Mouse (Mus musculus) MEL (cell line): ENCODE data around the gene Prdm10.

Experiments used
- CHD1 ChIP-seq: IDR thresholded peaks from 2 replicates; pipeline ENCODE4 v1.6.1; 2012; ENCODE audit warnings: low read depth, mild to moderate bottlenecking, inconsistent platforms, low read length, improper control_type of control experiment
- CTCF ChIP-seq, 3 experiments: IDR thresholded peaks in 2 of 3; conservative IDR thresholded peaks in 1 of 3; 2 replicates each; pipeline ENCODE4 v1.5.1; 2011 to 2012; ENCODE audit warnings: low read length in 3 of 3, low read depth in 2 of 3, mild to moderate bottlenecking in 2 of 3, improper control_type of control experiment in 1 of 3, inconsistent platforms in 1 of 3, mixed read lengths in 1 of 3, moderate library complexity in 1 of 3; ENCODE audit not compliant: control insufficient read depth in 1 of 3, insufficient read depth in 1 of 3, poor library complexity in 1 of 3, severe bottlenecking in 1 of 3
- EP300 ChIP-seq, 2 experiments: IDR thresholded peaks; 2 replicates each; pipeline ENCODE4 v1.6.1; 2011; ENCODE audit warnings: improper control_type of control experiment in 2 of 2, low read length in 2 of 2, low read depth in 1 of 2, mild to moderate bottlenecking in 1 of 2
- GATA1 ChIP-seq: IDR thresholded peaks from 2 replicates; pipeline ENCODE4 v1.6.1; 2011; ENCODE audit warnings: low read depth, low read length, improper control_type of control experiment
- HCFC1 ChIP-seq: IDR thresholded peaks from 2 replicates; pipeline ENCODE4 v1.6.1; 2012; ENCODE audit warnings: low read depth, mild to moderate bottlenecking, inconsistent platforms, low read length, improper control_type of control experiment, moderate library complexity
- KAT2A ChIP-seq: conservative IDR thresholded peaks from 2 replicates; pipeline ENCODE4 v1.6.1; 2012; ENCODE audit warnings: low read depth, low read length, improper control_type of control experiment, inconsistent platforms
- MAFK ChIP-seq: IDR thresholded peaks from 2 replicates; pipeline ENCODE4 v1.6.1; 2011; ENCODE audit warnings: low read depth, mild to moderate bottlenecking, low read length, improper control_type of control experiment, borderline replicate concordance
- MAZ ChIP-seq: IDR thresholded peaks from 2 replicates; pipeline ENCODE4 v1.6.1; 2012; ENCODE audit warnings: low read depth, mild to moderate bottlenecking, inconsistent platforms, low read length, improper control_type of control experiment
- MYB ChIP-seq: IDR thresholded peaks from 2 replicates; pipeline ENCODE4 v1.6.1; 2011; ENCODE audit warnings: mild to moderate bottlenecking, low read depth, low read length, improper control_type of control experiment
- NRF1 ChIP-seq: IDR thresholded peaks from 2 replicates; pipeline ENCODE4 v1.6.1; 2014; ENCODE audit warnings: low read depth, mild to moderate bottlenecking, inconsistent platforms, low read length, improper control_type of control experiment, moderate library complexity; ENCODE audit not compliant: poor library complexity, insufficient read depth, severe bottlenecking
- POLR2A ChIP-seq, 2 experiments: IDR thresholded peaks; 2 replicates each; pipeline ENCODE4 v1.6.1; 2011 to 2012; ENCODE audit warnings: low read length in 2 of 2, mild to moderate bottlenecking in 2 of 2, control low read depth in 1 of 2, improper control_type of control experiment in 1 of 2, low read depth in 1 of 2, moderate library complexity in 1 of 2; ENCODE audit not compliant: control insufficient read depth in 1 of 2, insufficient read depth in 1 of 2, poor library complexity in 1 of 2
- POLR2AphosphoS2 ChIP-seq: IDR thresholded peaks from 2 replicates; pipeline ENCODE4 v1.6.1; 2011; ENCODE audit warnings: low read length, improper control_type of control experiment
- TCF12 ChIP-seq: IDR thresholded peaks from 2 replicates; pipeline ENCODE4 v1.6.1; 2014; ENCODE audit warnings: low read depth, mild to moderate bottlenecking, inconsistent platforms, low read length, improper control_type of control experiment, moderate library complexity
- ZC3H11A ChIP-seq: IDR thresholded peaks from 2 replicates; pipeline ENCODE4 v1.6.1; 2012; ENCODE audit warnings: low read depth, mild to moderate bottlenecking, inconsistent platforms, low read length, improper control_type of control experiment

GRCm38 (mm10) chr9:31330816-31331215, 50.5 kb downstream of the Prdm10 start:
- TF ChIP-seq GATA1 (no peak), EP300 (IDR thresholded peaks at IDR 0.05; ENCODE audit: low read depth in 1 of 2, low read length in 2 of 2) (no peak), NRF1 (no peak), CTCF (IDR thresholded peaks at IDR 0.05 in 2 of 3, conservative IDR thresholded peaks at IDR 0.05 in 1 of 3; ENCODE audit: control insufficient read depth in 1 of 3, insufficient read depth in 1 of 3, low read depth in 2 of 3, low read length in 3 of 3, poor library complexity in 1 of 3, severe bottlenecking in 1 of 3) (no peak), HCFC1 (no peak), ZC3H11A (no peak), MAZ (no peak), KAT2A (no peak), POLR2AphosphoS2 (no peak), MYB (no peak), MAFK (no peak), POLR2A (IDR thresholded peaks at IDR 0.05; ENCODE audit: control insufficient read depth in 1 of 2, insufficient read depth in 1 of 2, low read depth in 1 of 2, low read length in 2 of 2, poor library complexity in 1 of 2) (no peak), CHD1 (no peak), TCF12 (no peak)
